Mouse (Mus musculus): ENCODE data around the gene Htra2. TPM values are rescaled to one million over a fixed set of nuclear protein-coding genes. Genes with fewer than 3 reads are reported as not detected.

Gene Htra2
- polyA plus RNA-seq, 1 experiment from 2014 or later = 94.3 TPM

DNA sequence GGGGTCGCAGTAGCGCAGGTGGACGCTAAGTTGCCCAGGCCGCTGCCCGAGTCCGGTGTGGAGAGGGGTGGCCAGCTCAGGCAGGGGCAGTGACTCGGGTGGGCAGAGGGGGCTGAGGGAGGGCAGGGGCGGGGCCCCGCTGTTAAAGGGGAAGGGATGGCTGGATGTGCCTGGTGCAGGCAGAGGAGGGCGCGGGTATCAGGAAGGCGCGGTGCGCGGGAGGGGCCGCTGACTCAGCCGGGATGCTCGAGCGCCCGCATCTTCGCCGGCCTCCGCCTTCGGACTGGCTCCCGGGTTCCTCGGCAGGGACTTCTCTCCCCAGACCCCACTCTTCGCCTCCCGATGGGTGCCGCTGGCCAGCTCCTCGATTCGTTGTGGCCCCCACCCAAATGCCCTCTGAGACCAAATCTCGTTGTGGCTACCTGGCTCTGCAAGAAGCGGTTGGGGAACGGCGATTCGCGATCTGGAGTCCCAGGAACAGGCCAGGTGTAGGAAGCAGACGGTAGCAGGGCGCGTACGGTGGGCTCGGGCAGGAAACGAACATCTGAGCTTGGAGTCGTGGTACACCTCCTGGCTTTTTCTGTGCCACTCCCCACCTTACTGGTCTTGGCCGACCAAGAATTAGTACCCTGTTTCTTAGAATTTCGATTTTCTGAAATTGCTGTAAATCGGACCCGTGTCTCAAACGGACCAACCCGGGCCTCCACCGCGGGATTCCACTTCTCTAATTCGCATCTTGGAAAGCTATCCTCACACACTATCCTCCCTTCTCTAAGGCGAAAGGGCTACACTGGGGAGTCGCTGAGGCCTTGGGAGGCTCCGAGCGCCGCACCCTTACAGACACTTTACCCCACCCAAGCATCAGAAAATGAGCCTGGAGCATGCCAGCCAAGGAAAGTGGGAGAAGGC lies 15.5 kb upstream of the Htra2 start:
- H3K4me2 ChIP-seq (replicated peaks; ENCODE audit: low read depth, low read length) = peak overlapping the region; percentile 44
- peaks cover 95% of the 10 kb centered on the region for H3K27me3 ChIP-seq (ENCODE audit: insufficient read depth, low read length)
- peaks cover 25% of the 10 kb centered on the region for H3K4me1 ChIP-seq (ENCODE audit: insufficient read depth, low read length)
- under 1% methylated on average over 57 of the region's 58 CpGs for WGBS
- H3K4me3 ChIP-seq (ENCODE audit: low read length) = peak overlapping the region; percentile 38
- peak; percentile 32; the same call in 1 of the 2 replicates for ATAC-seq (ENCODE audit: low FRiP score, low TSS enrichment)
- H3K27ac ChIP-seq (ENCODE audit: low read length) = no peak overlapping the region
- H3K9ac ChIP-seq (replicated peaks; ENCODE audit: low read length) = no peak overlapping the region
- no peaks in the 10 kb centered on the region for H3K36me3 ChIP-seq (ENCODE audit: insufficient read depth, low read length)
- H3K9me3 ChIP-seq (ENCODE audit: low read length) = no peaks in the 10 kb centered on the region

DNA sequence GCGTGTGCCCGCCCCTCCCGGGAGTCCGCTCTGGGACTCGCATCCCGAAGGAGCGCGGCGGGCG lies 15.0 kb upstream of the Htra2 start, which contains the start of gene Tlx2:
Gene Tlx2 (minus strand): TSS at position 47 of the 64 bp plus-strand sequence.
- H3K27ac ChIP-seq (ENCODE audit: low read length) = no peak within 1 kb of the TSS
- H3K9ac ChIP-seq (replicated peaks; ENCODE audit: low read length) = no peak within 1 kb of the TSS; the same call in 1 of the 2 replicates
- WGBS = 1% methylated on average over 10 of the region's 10 CpGs
- ATAC-seq (ENCODE audit: low FRiP score, low TSS enrichment) = no peak
- H3K4me3 ChIP-seq (ENCODE audit: low read length) = peak within 1 kb of the TSS; percentile 38
- peak within 1 kb of the TSS; percentile 54 for H3K4me2 ChIP-seq (replicated peaks; ENCODE audit: low read depth, low read length)
- H3K9me3 ChIP-seq (ENCODE audit: low read length) = no peaks in the 10 kb centered on the region
- peaks cover 96% of the 10 kb centered on the region for H3K27me3 ChIP-seq (ENCODE audit: insufficient read depth, low read length)
- no peaks in the 10 kb centered on the region for H3K36me3 ChIP-seq (ENCODE audit: insufficient read depth, low read length)
- H3K4me1 ChIP-seq (ENCODE audit: insufficient read depth, low read length) = peaks cover 25% of the 10 kb centered on the region

DNA sequence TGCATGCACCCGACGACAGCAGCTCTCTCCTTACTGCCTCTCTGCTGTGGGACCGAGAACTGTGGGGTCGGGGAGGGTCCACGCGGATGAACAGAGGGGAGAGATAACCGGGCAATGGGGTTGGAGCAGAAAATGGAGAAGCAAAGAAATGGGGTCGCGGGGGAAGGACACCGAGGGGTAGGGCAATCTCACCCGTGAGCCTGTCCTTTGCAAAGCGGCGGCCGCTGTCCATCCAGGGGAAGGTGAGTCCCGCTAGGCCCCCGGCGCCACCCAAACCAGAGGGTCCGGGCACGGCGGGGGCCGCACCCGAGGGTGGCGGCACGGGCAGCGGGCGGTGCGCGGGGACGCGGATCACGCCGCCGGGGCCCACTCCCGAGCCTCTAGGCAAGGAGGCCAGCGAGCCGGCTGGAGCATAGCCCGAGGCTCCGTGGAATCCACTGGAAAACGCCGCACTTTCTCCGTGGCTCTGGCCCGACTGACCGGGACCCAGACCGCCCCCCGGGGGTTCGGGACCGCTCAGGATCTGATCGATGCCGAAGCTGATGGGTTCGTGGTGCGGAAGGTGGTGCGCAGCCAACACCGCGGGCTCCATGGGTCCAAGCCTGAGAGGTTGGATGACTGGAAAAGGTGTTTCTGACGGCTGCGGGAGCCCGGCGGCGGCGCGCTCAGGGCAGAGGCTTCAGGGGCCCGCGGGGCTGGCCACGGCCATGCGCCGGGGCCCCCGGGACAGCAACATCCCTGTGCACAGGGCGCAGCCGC lies 14.6 kb upstream of the Htra2 start:
- Histone ChIP-seq H3K36me3 (ENCODE audit: insufficient read depth, low read length) (no peaks in the 10 kb centered on the region), H3K4me2 (replicated peaks; ENCODE audit: low read depth, low read length) (peak overlapping the region; percentile 44), H3K27ac (ENCODE audit: low read length) (no peak overlapping the region), H3K4me3 (ENCODE audit: low read length) (peak overlapping the region; percentile 38), H3K27me3 (ENCODE audit: insufficient read depth, low read length) (peaks cover 97% of the 10 kb centered on the region), H3K4me1 (ENCODE audit: insufficient read depth, low read length) (peaks cover 25% of the 10 kb centered on the region), H3K9ac (replicated peaks; ENCODE audit: low read length) (no peak overlapping the region; the same call in 1 of the 2 replicates), H3K9me3 (ENCODE audit: low read length) (no peaks in the 10 kb centered on the region)
- peak; percentile 22; the same call in 1 of the 2 replicates for ATAC-seq (ENCODE audit: low FRiP score, low TSS enrichment)
- under 1% methylated on average over 69 of the region's 69 CpGs for WGBS

DNA sequence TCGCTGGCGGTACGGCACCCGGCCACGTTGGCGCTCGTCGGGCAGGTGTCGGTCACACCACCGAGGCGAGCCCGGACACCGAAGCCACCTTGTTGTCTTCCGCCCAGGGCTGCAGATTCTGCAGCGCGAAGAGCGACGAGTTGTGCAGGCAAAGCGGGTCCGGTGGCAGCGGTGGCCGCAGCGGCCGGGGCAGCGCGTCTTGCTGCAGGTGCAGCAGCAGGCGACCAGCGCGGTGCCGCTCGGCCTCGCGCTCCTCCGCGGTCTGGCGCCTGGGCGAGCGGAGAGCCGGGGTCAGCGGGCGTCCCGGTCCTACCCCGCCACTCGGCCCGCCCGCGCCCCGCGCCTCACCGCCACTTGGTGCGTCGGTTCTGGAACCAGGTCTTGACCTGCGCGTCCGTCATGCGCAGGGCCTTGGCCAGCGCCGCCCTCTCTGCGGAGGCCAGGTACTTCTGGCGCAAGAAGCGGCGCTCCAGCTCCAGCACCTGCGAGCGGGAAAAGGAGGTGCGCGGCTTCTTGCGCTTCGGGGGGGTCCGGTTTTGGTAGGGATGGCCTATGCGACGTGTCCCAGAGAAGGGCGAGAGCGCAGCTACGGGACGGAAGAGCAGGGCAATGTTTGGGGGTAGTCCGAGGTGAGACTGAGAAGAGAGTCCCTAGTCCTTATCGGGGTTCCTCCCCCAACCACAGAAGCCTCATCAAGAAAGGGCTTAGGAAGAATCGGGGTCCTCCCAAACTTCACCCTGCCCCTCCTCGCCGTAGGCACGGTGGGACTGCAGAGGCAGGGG lies 13.8 kb upstream of the Htra2 start:
- Histone ChIP-seq H3K4me2 (replicated peaks; ENCODE audit: low read depth, low read length) (peak overlapping the region; percentile 54), H3K4me3 (ENCODE audit: low read length) (peak overlapping the region; percentile 38), H3K36me3 (ENCODE audit: insufficient read depth, low read length) (no peaks in the 10 kb centered on the region), H3K9me3 (ENCODE audit: low read length) (no peaks in the 10 kb centered on the region), H3K4me1 (ENCODE audit: insufficient read depth, low read length) (peaks cover 25% of the 10 kb centered on the region), H3K27me3 (ENCODE audit: insufficient read depth, low read length) (peaks cover 97% of the 10 kb centered on the region), H3K9ac (replicated peaks; ENCODE audit: low read length) (0 out of 2 replicates have a peak overlapping the region, but pooled peaks have one; percentile 5), H3K27ac (ENCODE audit: low read length) (no peak overlapping the region)
- ATAC-seq (ENCODE audit: low FRiP score, low TSS enrichment) = no peak
- WGBS = under 1% methylated on average over 81 of the region's 81 CpGs

DNA sequence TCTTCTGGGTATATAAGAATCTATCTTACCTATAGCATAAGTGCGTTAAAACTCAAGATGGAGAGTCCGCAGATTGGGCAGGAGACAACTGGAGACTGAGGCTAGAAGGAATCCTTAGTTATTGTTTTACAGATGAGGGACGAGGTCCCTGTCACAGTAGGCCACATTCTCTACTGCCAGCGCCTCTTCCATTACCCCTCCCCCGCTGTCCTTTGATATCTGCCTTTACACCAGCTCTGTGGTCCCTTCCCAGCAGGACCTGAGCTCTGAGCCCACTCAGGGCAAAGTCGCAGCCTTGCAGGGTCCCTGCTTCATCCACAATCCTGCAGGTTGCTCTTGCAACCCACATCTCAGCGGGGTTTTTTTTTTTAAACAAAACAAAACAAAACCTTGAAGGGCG lies 13.1 kb upstream of the Htra2 start:
- Histone ChIP-seq H3K9ac (replicated peaks; ENCODE audit: low read length) (no peak overlapping the region), H3K4me2 (replicated peaks; ENCODE audit: low read depth, low read length) (peak overlapping the region; percentile 54), H3K27me3 (ENCODE audit: insufficient read depth, low read length) (peaks cover 98% of the 10 kb centered on the region), H3K4me1 (ENCODE audit: insufficient read depth, low read length) (peaks cover 25% of the 10 kb centered on the region), H3K9me3 (ENCODE audit: low read length) (no peaks in the 10 kb centered on the region), H3K4me3 (ENCODE audit: low read length) (peak overlapping the region; percentile 38), H3K27ac (ENCODE audit: low read length) (no peak overlapping the region), H3K36me3 (ENCODE audit: insufficient read depth, low read length) (no peaks in the 10 kb centered on the region)
- ATAC-seq (ENCODE audit: low FRiP score, low TSS enrichment) = no peak
- WGBS = 10% methylated on average over 8 of the region's 8 CpGs

DNA sequence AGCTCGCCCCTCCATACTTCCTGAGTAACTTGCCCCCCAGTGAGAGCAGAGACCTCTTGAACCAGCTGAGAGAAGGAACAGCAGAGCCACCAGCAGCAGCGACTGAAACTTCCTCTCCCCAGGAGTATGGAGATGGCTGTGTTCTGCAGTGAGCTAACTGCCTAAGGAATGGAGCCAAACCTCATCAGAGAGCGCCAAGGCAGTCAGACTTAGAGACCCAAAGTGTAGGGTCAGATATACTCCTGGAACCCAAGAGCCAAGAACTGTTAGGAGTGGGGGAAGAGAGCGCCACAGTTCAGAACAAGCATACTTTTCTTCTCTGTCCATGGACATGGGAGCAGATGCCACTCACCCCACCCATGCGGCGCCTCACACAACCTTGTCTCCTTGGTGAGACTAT lies 11.4 kb upstream of the Htra2 start:
- peaks cover 23% of the 10 kb centered on the region for H3K4me1 ChIP-seq (ENCODE audit: insufficient read depth, low read length)
- H3K9ac ChIP-seq (replicated peaks; ENCODE audit: low read length) = no peak overlapping the region
- H3K36me3 ChIP-seq (ENCODE audit: insufficient read depth, low read length) = no peaks in the 10 kb centered on the region
- peaks cover 95% of the 10 kb centered on the region for H3K27me3 ChIP-seq (ENCODE audit: insufficient read depth, low read length)
- no peak overlapping the region for H3K4me2 ChIP-seq (replicated peaks; ENCODE audit: low read depth, low read length)
- H3K9me3 ChIP-seq (ENCODE audit: low read length) = no peaks in the 10 kb centered on the region
- H3K27ac ChIP-seq (ENCODE audit: low read length) = no peak overlapping the region
- H3K4me3 ChIP-seq (ENCODE audit: low read length) = no peak overlapping the region
- no peak for ATAC-seq (ENCODE audit: low FRiP score, low TSS enrichment)
- 46% methylated on average over 6 of the region's 6 CpGs for WGBS

DNA sequence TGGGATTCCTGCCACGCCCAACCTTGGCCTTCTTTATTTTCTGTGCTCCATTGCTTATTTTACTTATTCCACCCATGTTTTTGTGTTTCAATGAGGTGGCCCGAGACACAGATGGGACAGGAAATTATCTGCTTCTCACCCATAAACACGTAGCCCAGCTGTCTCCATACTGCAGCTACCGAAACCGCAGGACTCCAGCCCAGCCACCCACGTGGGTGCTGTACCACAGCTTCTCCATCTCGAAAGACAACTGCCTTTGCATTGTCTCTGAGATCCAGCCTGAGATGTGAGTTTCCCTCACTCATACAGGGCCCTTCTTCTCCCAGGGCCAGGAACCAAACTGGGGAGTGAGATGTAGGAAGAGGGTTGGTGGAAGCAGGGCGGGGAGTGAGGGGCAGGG lies 10.9 kb upstream of the Htra2 start:
- no peak overlapping the region for H3K4me3 ChIP-seq (ENCODE audit: low read length)
- no peak overlapping the region for H3K27ac ChIP-seq (ENCODE audit: low read length)
- peaks cover 93% of the 10 kb centered on the region for H3K27me3 ChIP-seq (ENCODE audit: insufficient read depth, low read length)
- no peaks in the 10 kb centered on the region for H3K36me3 ChIP-seq (ENCODE audit: insufficient read depth, low read length)
- H3K9ac ChIP-seq (replicated peaks; ENCODE audit: low read length) = no peak overlapping the region
- no peaks in the 10 kb centered on the region for H3K9me3 ChIP-seq (ENCODE audit: low read length)
- H3K4me1 ChIP-seq (ENCODE audit: insufficient read depth, low read length) = peaks cover 18% of the 10 kb centered on the region
- H3K4me2 ChIP-seq (replicated peaks; ENCODE audit: low read depth, low read length) = no peak overlapping the region
- ATAC-seq (ENCODE audit: low FRiP score, low TSS enrichment) = no peak
- 52% methylated on average over 8 of the region's 8 CpGs for WGBS

DNA sequence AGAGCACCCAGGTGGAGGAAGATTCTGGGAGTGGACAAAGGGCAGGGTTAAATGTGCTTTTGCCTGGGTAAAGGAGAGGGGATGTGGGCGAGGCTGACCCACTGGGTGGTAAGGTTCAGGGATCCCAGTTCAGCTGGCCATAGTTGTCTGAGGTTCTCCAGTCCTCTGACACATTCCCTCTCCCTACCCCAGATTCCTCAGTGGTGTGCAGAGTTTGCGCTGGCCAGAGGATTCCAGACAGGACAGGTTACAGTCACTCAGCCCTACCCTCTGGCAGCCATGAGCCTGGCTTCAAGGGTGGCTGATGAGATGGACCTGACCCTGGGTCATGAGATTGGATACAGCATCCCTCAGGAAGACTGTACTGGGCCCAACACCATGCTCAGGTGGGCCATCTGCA lies 3.7 kb upstream of the Htra2 start:
- Histone ChIP-seq H3K4me1 (ENCODE audit: insufficient read depth, low read length) (peaks cover 13% of the 10 kb centered on the region), H3K9me3 (ENCODE audit: low read length) (no peaks in the 10 kb centered on the region), H3K4me3 (ENCODE audit: low read length) (no peak overlapping the region), H3K4me2 (replicated peaks; ENCODE audit: low read depth, low read length) (peak overlapping the region; percentile 24; the same call in 1 of the 2 replicates), H3K27ac (ENCODE audit: low read length) (no peak overlapping the region), H3K9ac (replicated peaks; ENCODE audit: low read length) (no peak overlapping the region), H3K36me3 (ENCODE audit: insufficient read depth, low read length) (peaks cover 18% of the 10 kb centered on the region; the same call in 1 of the 2 replicates), H3K27me3 (ENCODE audit: insufficient read depth, low read length) (peaks cover 22% of the 10 kb centered on the region)
- WGBS = 91% methylated on average over 2 of the region's 2 CpGs
- no peak for ATAC-seq (ENCODE audit: low FRiP score, low TSS enrichment)

DNA sequence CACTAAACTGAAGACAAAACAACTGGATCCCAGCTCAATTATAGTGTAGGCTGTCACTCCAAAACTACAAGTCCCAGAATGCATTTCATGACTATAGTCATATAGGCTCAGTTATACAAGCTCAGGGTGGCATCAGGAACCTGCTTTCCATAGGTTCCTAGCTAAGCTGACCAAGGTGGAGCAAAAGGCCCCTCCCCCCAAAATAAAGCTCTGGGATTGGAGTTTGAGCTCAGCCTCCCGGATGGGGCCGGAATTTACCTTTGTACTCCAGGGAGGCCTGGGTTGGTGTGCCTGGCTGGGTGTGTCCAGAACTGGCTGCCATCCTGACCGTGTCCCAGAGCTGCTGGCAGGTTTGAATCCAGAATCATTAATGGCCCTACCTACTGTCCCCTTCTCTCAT lies 2.7 kb upstream of the Htra2 start, which contains the start of gene Dqx1:
Gene Dqx1 (plus strand): TSS at position 55 of the 400 bp plus-strand sequence.
- no peaks in the 10 kb centered on the region for H3K9me3 ChIP-seq (ENCODE audit: low read length)
- peaks cover 13% of the 10 kb centered on the region for H3K27me3 ChIP-seq (ENCODE audit: insufficient read depth, low read length)
- 60% methylated on average over 3 of the region's 3 CpGs for WGBS
- peak within 1 kb of the TSS; percentile 33 for H3K9ac ChIP-seq (replicated peaks; ENCODE audit: low read length)
- H3K27ac ChIP-seq (ENCODE audit: low read length) = peak within 1 kb of the TSS; percentile 51; the same call in 1 of the 2 replicates
- H3K4me1 ChIP-seq (ENCODE audit: insufficient read depth, low read length) = peaks cover 18% of the 10 kb centered on the region
- H3K4me2 ChIP-seq (replicated peaks; ENCODE audit: low read depth, low read length) = peak within 1 kb of the TSS; percentile 24
- peaks cover 18% of the 10 kb centered on the region; the same call in 1 of the 2 replicates for H3K36me3 ChIP-seq (ENCODE audit: insufficient read depth, low read length)
- H3K4me3 ChIP-seq (ENCODE audit: low read length) = peak within 1 kb of the TSS; percentile 25
- ATAC-seq (ENCODE audit: low FRiP score, low TSS enrichment) = peak; percentile 8; the same call in 1 of the 2 replicates
